Mouse (Mus musculus) B cell, adult (primary cell): ENCODE results near the gene Zfp229. TPM values are rescaled to one million over a fixed set of nuclear protein-coding genes. Genes with fewer than 3 reads are reported as not detected.

ENCODE experiments used
- total RNA-seq: library from RNA; stranded (reverse); gene quantifications from 4 replicates; pipeline ENCODE4 v1.2.4, GENCODE M21; 2023; ENCODE audit not compliant: inconsistent age

Zfp229 gene
- total RNA-seq: 3.2 to 6.0 TPM (median 5.1 TPM) in 4 replicates

DNA sequence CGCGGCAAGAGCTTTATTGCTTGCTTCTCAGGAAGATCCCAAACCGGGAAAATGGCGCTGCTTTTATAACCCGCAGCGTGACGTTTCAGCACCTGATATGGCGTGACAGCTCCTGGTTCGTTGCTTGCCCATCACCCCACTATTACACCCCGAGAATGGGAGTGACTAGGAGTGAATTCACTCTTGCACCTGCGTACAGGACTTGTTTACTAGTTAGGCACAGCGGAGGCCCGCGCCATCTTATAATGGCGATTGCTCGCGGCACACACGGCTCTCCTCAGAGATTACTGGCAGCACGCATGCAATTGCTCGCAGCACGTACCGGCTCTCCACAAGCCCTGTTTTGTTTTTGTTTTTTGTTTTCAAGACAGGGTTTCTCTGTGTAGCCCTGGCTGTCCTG lies at the start of gene Zfp229:
TSS of gene Zfp229 (plus strand) at position 301 of the 400 bp plus-strand sequence.

DNA sequence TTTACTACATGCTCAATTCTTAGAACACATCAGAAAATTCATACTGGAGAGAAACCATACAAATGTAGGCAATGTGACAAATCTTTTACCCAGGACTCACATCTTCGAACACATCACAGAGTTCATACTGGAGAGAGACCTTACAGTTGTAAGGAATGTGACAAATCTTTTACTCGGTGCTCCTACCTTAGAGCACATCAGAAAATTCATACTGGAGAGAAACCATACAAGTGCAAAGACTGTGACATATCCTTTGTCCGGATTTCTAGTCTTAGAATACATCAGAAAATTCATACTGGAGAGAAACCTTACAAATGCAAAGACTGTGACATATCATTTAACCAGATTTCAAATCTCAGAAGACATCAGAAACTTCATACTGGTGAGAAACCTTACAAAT lies 39.0 kb upstream of the Zfp229 start, which contains the start of gene Gm10226:
TSS of gene Gm10226 (plus strand) at position 301 of the 400 bp plus-strand sequence.

DNA sequence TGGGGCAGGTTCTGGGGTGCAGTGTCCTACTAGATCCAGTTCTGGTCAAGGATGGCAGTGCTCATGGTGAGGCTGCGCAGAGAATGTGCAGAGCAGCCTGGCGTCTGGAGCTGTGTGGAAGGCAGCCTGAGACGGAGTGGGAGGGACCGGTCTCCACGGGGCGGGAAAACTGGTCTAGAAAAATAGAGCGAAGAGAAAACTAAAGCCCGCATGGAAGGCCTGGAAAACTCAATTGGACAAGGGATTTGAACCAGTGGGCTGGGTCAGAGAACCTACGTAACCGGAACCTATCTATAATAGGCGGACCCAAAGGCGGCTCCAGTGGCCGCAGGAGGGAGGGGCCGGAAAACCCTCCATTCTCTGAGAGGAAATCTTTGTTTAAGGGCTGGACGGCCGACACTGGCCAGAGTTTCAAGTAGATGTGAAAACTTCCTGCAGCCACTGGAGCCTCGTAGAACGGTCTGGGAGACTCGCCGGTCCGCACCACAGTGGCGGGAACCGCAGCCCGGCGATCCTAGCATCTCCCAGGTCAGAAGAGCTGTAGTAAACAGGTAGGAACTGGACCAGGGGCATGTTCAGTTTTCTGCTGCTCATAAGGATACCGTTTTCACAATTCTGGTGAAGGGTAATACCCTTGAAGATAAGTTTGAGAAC lies 23.1 kb upstream of the Zfp229 start, which contains the start of gene Zfp760:
TSS of gene Zfp760 (plus strand) at position 399 of the 654 bp plus-strand sequence.

Other genes with a start within 250 kb of the Zfp229 start
- 10.0 to 17.1 TPM (median 15.7 TPM) in 4 replicates for gene Zfp53, start 241.8 kb upstream of the Zfp229 start, total RNA-seq
- 14.1 to 15.9 TPM (median 15.5 TPM) in 4 replicates for gene Zfp52, start 195.3 kb upstream of the Zfp229 start, total RNA-seq
- gene Zfp948, start 163.8 kb upstream of the Zfp229 start, total RNA-seq: 1.1 to 2.2 TPM (median 1.8 TPM) in 4 replicates
- gene Zfp983, start 80.2 kb upstream of the Zfp229 start, total RNA-seq: 10.2 to 11.4 TPM (median 10.7 TPM) in 4 replicates
- gene Gm10226, start 38.9 kb upstream of the Zfp229 start, total RNA-seq: 6.2 to 16.8 TPM (median 11.7 TPM) in 4 replicates
- gene Zfp760, start 23.1 kb upstream of the Zfp229 start, total RNA-seq: 2.0 to 2.2 TPM (median 2.1 TPM) in 4 replicates
- 0.16 to 0.54 TPM (median 0.38 TPM) in 4 replicates for gene Zfp820, start 115.0 kb downstream of the Zfp229 start, total RNA-seq
- gene Zfp995, start 179.1 kb downstream of the Zfp229 start, total RNA-seq: 1.3 to 5.6 TPM (median 2.1 TPM) in 4 replicates
- gene Zfp942, start 231.7 kb downstream of the Zfp229 start, total RNA-seq: 18.2 to 21.4 TPM (median 19.8 TPM) in 4 replicates
- 25.4 to 29.5 TPM (median 27.8 TPM) in 4 replicates for gene Zfp943, start 231.8 kb downstream of the Zfp229 start, total RNA-seq